Mouse (Mus musculus) bone marrow, adult 2 months (tissue): ENCODE data around the gene Dlg2.

ENCODE experiments used
- CTCF ChIP-seq: fragments of 200-500 bp; IDR thresholded peaks from 2 replicates; pipeline ENCODE4 v1.5.1; 2011; ENCODE audit warnings: low read length, control low read depth; ENCODE audit not compliant: control insufficient read depth, insufficient read depth
- POLR2A ChIP-seq: fragments of 200-500 bp; IDR thresholded peaks from 2 replicates; pipeline ENCODE4 v1.6.1; 2011; ENCODE audit warnings: low read depth, mild to moderate bottlenecking, control low read depth, low read length, borderline replicate concordance; ENCODE audit not compliant: control insufficient read depth

- TF ChIP-seq CTCF: no peak
- TF ChIP-seq POLR2A: no peak
Measured at GRCm38 (mm10) chr7:92437168-92437567, 1960.7 kb downstream of the Dlg2 start.
